ENCODE assay signal across 12 mouse cellular contexts in genomic region chr5:123382686-123383085, GRCm38 (mm10).
"Had no signal": no experiment of that assay in that cellular context is flagged by ENCODE, and none has a peak within 500 bp of the region (broad histone marks: within the 10 kb centered on the region; RNA-seq: fewer than 3 reads in every experiment).

No protein-coding gene starts in this region.

- DNase-seq: kidney, adult 8-10 months; layer of hippocampus, adult 9-11 months; layer of hippocampus, postnatal 36 days; lung, adult 2 months; midbrain, embryonic 14.5 days; right cerebral cortex, postnatal 4 days; thymus, postnatal 4 days had no signal

- H3K4me3 ChIP-seq: limb, embryonic 12.5 days; midbrain, embryonic 10.5 days; myocyte; neural tube, embryonic 15.5 days had no signal

- H3K27me3 ChIP-seq: neural tube, embryonic 15.5 days had no signal

- H3K9me3 ChIP-seq: midbrain, embryonic 10.5 days; neural tube, embryonic 15.5 days had no signal

- H3K27ac ChIP-seq: limb, embryonic 12.5 days; liver, embryonic 14.5 days; midbrain, embryonic 10.5 days; neural tube, embryonic 15.5 days had no signal

- H3K36me3 ChIP-seq: limb, embryonic 12.5 days; midbrain, embryonic 10.5 days; neural tube, embryonic 15.5 days had no signal

- H3K4me2 ChIP-seq: neural tube, embryonic 15.5 days had no signal

- H3K9ac ChIP-seq: limb, embryonic 12.5 days; liver, embryonic 14.5 days; neural tube, embryonic 15.5 days had no signal
